Mouse (Mus musculus): ENCODE data around the gene Myl6. TPM values are rescaled to one million over a fixed set of nuclear protein-coding genes. Genes with fewer than 3 reads are reported as not detected.
A peak's percentile ranks its signal among the peaks of the same experiment; 100 is the strongest.

Gene Myl6
- polyA plus RNA-seq, 1 experiment: 642 TPM

DNA sequence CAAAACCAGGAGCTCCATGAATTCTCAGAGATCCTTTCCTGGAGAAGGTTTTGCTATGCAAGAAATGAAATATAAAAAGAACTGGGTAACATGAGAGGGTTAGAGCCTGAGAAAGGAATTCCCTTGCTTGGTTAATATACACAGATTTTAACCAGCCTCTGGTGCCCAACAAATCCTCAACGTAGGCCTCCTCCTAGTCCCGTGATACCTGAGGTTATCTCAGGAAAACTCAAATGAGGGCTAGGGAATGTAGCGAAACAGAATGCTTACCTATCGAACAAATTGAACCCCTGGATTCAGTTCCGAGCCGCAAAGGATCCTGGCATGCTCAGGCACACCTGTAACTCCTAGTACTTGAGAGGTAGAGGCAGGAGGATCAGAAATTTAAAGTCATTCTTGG is 36.3 kb downstream of the Myl6 start:
- Histone ChIP-seq H3K4me3 (ENCODE audit: low read depth, low read length) (no peak overlapping the region), H3K27me3 (ENCODE audit: control insufficient read depth, insufficient read depth, low read length, poor library complexity, severe bottlenecking) (no peaks in the 10 kb centered on the region), H3K27ac (ENCODE audit: insufficient read depth, low read length) (no peak overlapping the region), H3K4me1 (ENCODE audit: control insufficient read depth, insufficient read depth, low read length) (no peaks in the 10 kb centered on the region), H3K36me3 (ENCODE audit: control insufficient read depth, insufficient read depth, low read length, poor library complexity, severe bottlenecking) (no peaks in the 10 kb centered on the region), H3K9ac (ENCODE audit: low read depth, poor library complexity, severe bottlenecking) (no peak overlapping the region), H3K9me3 (replicated peaks; ENCODE audit: control insufficient read depth, insufficient read depth, low read length, poor library complexity, severe bottlenecking) (no peaks in the 10 kb centered on the region)
- TF ChIP-seq CTCF (IDR thresholded peaks at IDR 0.05; ENCODE audit: low read depth, low read length) (no peak), EP300 (IDR thresholded peaks at IDR 0.05; ENCODE audit: insufficient read depth, low read depth, low read length) (no peak), POLR2A (IDR thresholded peaks at IDR 0.05; ENCODE audit: insufficient read depth, low read length) (no peak)

DNA sequence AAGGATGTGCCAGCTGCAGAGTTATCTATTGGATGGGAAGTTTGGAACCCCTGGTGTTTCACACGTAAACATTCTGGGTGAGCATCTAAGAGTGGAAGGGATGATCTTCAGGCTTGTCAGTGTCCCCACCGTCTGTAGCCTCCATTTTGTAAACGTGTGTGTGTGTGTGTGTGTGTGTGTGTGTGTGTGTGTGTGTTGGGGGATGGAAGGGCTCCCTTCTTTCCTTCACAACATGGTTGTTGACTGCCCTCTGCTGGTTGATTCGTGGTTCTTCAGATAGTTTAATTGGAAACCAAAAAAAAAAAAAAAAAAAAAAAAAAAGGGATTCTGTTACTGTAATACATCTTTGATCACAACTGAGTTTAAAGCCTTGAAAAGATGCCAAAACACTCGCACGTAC is 38.7 kb downstream of the Myl6 start:
- Histone ChIP-seq H3K4me3 (ENCODE audit: low read depth, low read length) (peak overlapping the region; percentile 25; the same call in 1 of the 2 replicates), H3K9ac (ENCODE audit: low read depth, poor library complexity, severe bottlenecking) (peak overlapping the region; percentile 7; the same call in 1 of the 2 replicates), H3K36me3 (ENCODE audit: control insufficient read depth, insufficient read depth, low read length, poor library complexity, severe bottlenecking) (no peaks in the 10 kb centered on the region), H3K27me3 (ENCODE audit: control insufficient read depth, insufficient read depth, low read length, poor library complexity, severe bottlenecking) (no peaks in the 10 kb centered on the region), H3K4me1 (ENCODE audit: control insufficient read depth, insufficient read depth, low read length) (no peaks in the 10 kb centered on the region), H3K27ac (ENCODE audit: insufficient read depth, low read length) (no peak overlapping the region), H3K9me3 (replicated peaks; ENCODE audit: control insufficient read depth, insufficient read depth, low read length, poor library complexity, severe bottlenecking) (no peaks in the 10 kb centered on the region)
- no peak for TF ChIP-seq POLR2A (IDR thresholded peaks at IDR 0.05; ENCODE audit: insufficient read depth, low read length)
- no peak for TF ChIP-seq CTCF (IDR thresholded peaks at IDR 0.05; ENCODE audit: low read depth, low read length)
- TF ChIP-seq EP300 (IDR thresholded peaks at IDR 0.05; ENCODE audit: insufficient read depth, low read depth, low read length): no peak

GRCm38 (mm10) chr10:128454471-128454870 is 39.5 kb downstream of the Myl6 start:
- no peaks in the 10 kb centered on the region for H3K36me3 ChIP-seq (ENCODE audit: control insufficient read depth, insufficient read depth, low read length, poor library complexity, severe bottlenecking)
- no peak overlapping the region for H3K4me3 ChIP-seq (ENCODE audit: low read depth, low read length)
- no peak overlapping the region for H3K27ac ChIP-seq (ENCODE audit: insufficient read depth, low read length)
- no peaks in the 10 kb centered on the region for H3K9me3 ChIP-seq (replicated peaks; ENCODE audit: control insufficient read depth, insufficient read depth, low read length, poor library complexity, severe bottlenecking)
- no peaks in the 10 kb centered on the region for H3K4me1 ChIP-seq (ENCODE audit: control insufficient read depth, insufficient read depth, low read length)
- TF ChIP-seq POLR2A (IDR thresholded peaks at IDR 0.05; ENCODE audit: insufficient read depth, low read length) (no peak), CTCF (IDR thresholded peaks at IDR 0.05; ENCODE audit: low read depth, low read length) (no peak), EP300 (IDR thresholded peaks at IDR 0.05; ENCODE audit: insufficient read depth, low read depth, low read length) (no peak)
- H3K27me3 ChIP-seq (ENCODE audit: control insufficient read depth, insufficient read depth, low read length, poor library complexity, severe bottlenecking): no peaks in the 10 kb centered on the region
- peak overlapping the region; percentile 7; the same call in 1 of the 2 replicates for H3K9ac ChIP-seq (ENCODE audit: low read depth, poor library complexity, severe bottlenecking)

DNA sequence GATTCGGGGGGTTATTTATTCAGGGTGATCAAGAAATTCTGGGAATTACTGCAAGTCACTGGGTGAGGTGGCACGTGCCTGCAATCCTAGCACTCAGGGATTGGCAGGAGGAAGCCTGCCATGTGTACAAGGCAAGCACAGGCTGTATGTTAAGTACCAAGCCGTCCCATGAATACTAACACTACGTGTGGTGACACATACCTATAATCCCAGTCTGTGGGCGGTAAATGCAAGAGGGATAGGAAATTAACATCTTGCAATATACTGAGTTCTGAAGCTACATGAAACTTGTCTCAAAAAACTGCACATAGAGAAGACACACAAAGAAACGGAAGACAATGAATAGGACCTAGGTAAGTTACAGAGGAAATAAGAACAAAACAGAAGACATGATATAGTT is 42.9 kb downstream of the Myl6 start:
- no peaks in the 10 kb centered on the region for H3K36me3 ChIP-seq (ENCODE audit: control insufficient read depth, insufficient read depth, low read length, poor library complexity, severe bottlenecking)
- H3K27ac ChIP-seq (ENCODE audit: insufficient read depth, low read length): no peak overlapping the region
- no peak for TF ChIP-seq POLR2A (IDR thresholded peaks at IDR 0.05; ENCODE audit: insufficient read depth, low read length)
- TF ChIP-seq EP300 (IDR thresholded peaks at IDR 0.05; ENCODE audit: insufficient read depth, low read depth, low read length): no peak
- TF ChIP-seq CTCF (IDR thresholded peaks at IDR 0.05; ENCODE audit: low read depth, low read length): no peak

DNA sequence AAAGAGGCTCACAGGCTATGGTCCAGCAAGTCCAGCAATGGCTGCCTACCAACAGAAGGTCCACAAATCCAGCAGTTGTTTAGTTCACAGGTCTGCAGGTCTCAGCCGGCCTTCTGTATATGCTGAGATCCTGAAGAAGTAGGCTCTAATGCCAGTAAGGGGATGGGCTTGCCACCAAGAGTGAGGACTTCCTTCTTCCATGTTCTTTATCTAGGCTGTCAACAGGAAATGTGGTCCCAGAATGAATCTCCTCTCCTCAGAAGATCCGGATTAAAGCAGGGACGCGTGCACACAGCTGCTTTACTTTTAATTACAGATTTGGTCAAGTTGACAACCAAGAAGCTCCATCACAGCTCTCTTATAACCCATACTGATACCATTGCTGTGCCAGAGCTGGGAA is 48.5 kb downstream of the Myl6 start:
- H3K9ac ChIP-seq (ENCODE audit: low read depth, poor library complexity, severe bottlenecking): no peak overlapping the region
- H3K4me3 ChIP-seq (ENCODE audit: low read depth, low read length): no peak overlapping the region
- no peak overlapping the region for H3K27ac ChIP-seq (ENCODE audit: insufficient read depth, low read length)
- no peaks in the 10 kb centered on the region for H3K27me3 ChIP-seq (ENCODE audit: control insufficient read depth, insufficient read depth, low read length, poor library complexity, severe bottlenecking)
- no peaks in the 10 kb centered on the region for H3K36me3 ChIP-seq (ENCODE audit: control insufficient read depth, insufficient read depth, low read length, poor library complexity, severe bottlenecking)
- peaks cover 2% of the 10 kb centered on the region for H3K4me1 ChIP-seq (ENCODE audit: control insufficient read depth, insufficient read depth, low read length)
- H3K9me3 ChIP-seq (replicated peaks; ENCODE audit: control insufficient read depth, insufficient read depth, low read length, poor library complexity, severe bottlenecking): no peaks in the 10 kb centered on the region
- TF ChIP-seq EP300 (IDR thresholded peaks at IDR 0.05; ENCODE audit: insufficient read depth, low read depth, low read length) (no peak), POLR2A (IDR thresholded peaks at IDR 0.05; ENCODE audit: insufficient read depth, low read length) (no peak), CTCF (IDR thresholded peaks at IDR 0.05; ENCODE audit: low read depth, low read length) (no peak)

More for the DNA sequence above, 42.9 kb downstream of the Myl6 start:
- Histone ChIP-seq H3K9me3 (replicated peaks; ENCODE audit: control insufficient read depth, insufficient read depth, low read length, poor library complexity, severe bottlenecking) (no peaks in the 10 kb centered on the region), H3K4me3 (ENCODE audit: low read depth, low read length) (no peak overlapping the region), H3K4me1 (ENCODE audit: control insufficient read depth, insufficient read depth, low read length) (no peaks in the 10 kb centered on the region), H3K9ac (ENCODE audit: low read depth, poor library complexity, severe bottlenecking) (no peak overlapping the region), H3K27me3 (ENCODE audit: control insufficient read depth, insufficient read depth, low read length, poor library complexity, severe bottlenecking) (no peaks in the 10 kb centered on the region)

DNA sequence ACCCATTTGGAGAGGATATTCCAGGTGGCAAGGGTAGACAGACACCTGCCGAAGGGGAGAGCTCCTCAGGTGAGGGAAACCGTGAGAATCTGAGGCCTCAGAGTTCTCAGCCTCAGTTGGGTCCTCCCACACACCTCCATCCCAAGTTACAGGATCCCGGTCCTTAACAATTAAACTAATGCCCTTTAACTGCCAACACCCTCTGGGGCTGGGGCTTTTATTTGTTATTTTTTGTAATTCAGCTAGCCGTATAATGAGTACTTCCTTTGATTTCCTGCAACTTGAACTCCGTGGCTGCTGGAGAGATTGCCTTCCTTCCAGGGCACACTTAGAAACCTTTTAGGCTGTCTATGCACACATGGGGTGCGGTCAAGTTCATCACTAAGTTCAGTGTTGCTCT is 49.6 kb downstream of the Myl6 start:
- TF ChIP-seq POLR2A (IDR thresholded peaks at IDR 0.05; ENCODE audit: insufficient read depth, low read length): no peak
- TF ChIP-seq CTCF (IDR thresholded peaks at IDR 0.05; ENCODE audit: low read depth, low read length): no peak
- no peak for TF ChIP-seq EP300 (IDR thresholded peaks at IDR 0.05; ENCODE audit: insufficient read depth, low read depth, low read length)
- Histone ChIP-seq H3K27ac (ENCODE audit: insufficient read depth, low read length) (no peak overlapping the region), H3K4me3 (ENCODE audit: low read depth, low read length) (no peak overlapping the region), H3K4me1 (ENCODE audit: control insufficient read depth, insufficient read depth, low read length) (peaks cover 2% of the 10 kb centered on the region), H3K9me3 (replicated peaks; ENCODE audit: control insufficient read depth, insufficient read depth, low read length, poor library complexity, severe bottlenecking) (no peaks in the 10 kb centered on the region), H3K27me3 (ENCODE audit: control insufficient read depth, insufficient read depth, low read length, poor library complexity, severe bottlenecking) (no peaks in the 10 kb centered on the region), H3K36me3 (ENCODE audit: control insufficient read depth, insufficient read depth, low read length, poor library complexity, severe bottlenecking) (0 out of 2 replicates have a peak, but pooled peaks cover 2% of the 10 kb centered on the region), H3K9ac (ENCODE audit: low read depth, poor library complexity, severe bottlenecking) (no peak overlapping the region)

Data from ES-Bruce4 (cell line).